Mouse (Mus musculus) myocyte (in vitro differentiated cells): ENCODE measurements at regions not wholly inside any gene's neighbourhood (a gene's known extent, or its start where the extent isn't known, plus 50 kb on each side); places are given as distances from the start of the nearest gene placed in this dataset.

Source experiments
- CEBPB ChIP-seq: IDR thresholded peaks from 2 replicates; pipeline ENCODE4 v1.6.1; 2011; ENCODE audit warnings: mild to moderate bottlenecking, moderate library complexity; ENCODE audit not compliant: poor library complexity, insufficient read depth, severe bottlenecking
- E2F4 ChIP-seq: IDR thresholded peaks from one replicate; pipeline ENCODE4 v1.6.1; 2011; ENCODE audit warnings: mild to moderate bottlenecking, control low read depth, moderate library complexity; ENCODE audit not compliant: insufficient read depth
- MAX ChIP-seq: IDR thresholded peaks from one replicate; pipeline ENCODE4 v1.6.1; 2011; ENCODE audit warnings: low read depth, mild to moderate bottlenecking, control low read depth
- MYOD1 ChIP-seq, 3 experiments: IDR thresholded peaks; one replicate each; pipeline ENCODE4 v1.6.1; 2011; ENCODE audit warnings: control low read depth in 2 of 3, low read depth in 2 of 3, mild to moderate bottlenecking in 2 of 3, moderate library complexity in 1 of 3; ENCODE audit not compliant: insufficient read length in 2 of 3, control insufficient read depth in 1 of 3
- POLR2A ChIP-seq: IDR thresholded peaks from one replicate; pipeline ENCODE4 v1.6.1; 2011; ENCODE audit warnings: low read depth, mild to moderate bottlenecking, control low read depth, moderate library complexity; ENCODE audit not compliant: insufficient read length
- POLR2AphosphoS2 ChIP-seq: IDR thresholded peaks from one replicate; pipeline ENCODE4 v1.6.1; 2011; ENCODE audit warnings: low read depth, control low read depth; ENCODE audit not compliant: insufficient read length
- TCF12 ChIP-seq: IDR thresholded peaks from one replicate; pipeline ENCODE4 v1.6.1; 2011; ENCODE audit warnings: mild to moderate bottlenecking, control low read depth; ENCODE audit not compliant: poor library complexity, insufficient read depth, severe bottlenecking
- TCF3 ChIP-seq: IDR thresholded peaks from one replicate; pipeline ENCODE4 v1.6.1; 2011; ENCODE audit warnings: low read depth, control low read depth; ENCODE audit not compliant: insufficient read length
- USF1 ChIP-seq: IDR thresholded peaks from one replicate; pipeline ENCODE4 v1.6.1; 2011; ENCODE audit warnings: low read depth, mild to moderate bottlenecking, control low read depth, moderate library complexity

GRCm38 (mm10) chrX:11940246-11940645 is 219.9 kb downstream of the Bcor start:
- TF ChIP-seq USF1 (no peak), POLR2A (no peak), TCF12 (no peak), E2F4 (no peak), POLR2AphosphoS2 (no peak), MYOD1 (IDR thresholded peaks at IDR 0.05; ENCODE audit: control insufficient read depth in 1 of 3, insufficient read length in 2 of 3, low read depth in 2 of 3) (no peak), TCF3 (no peak), MAX (no peak), CEBPB (no peak)
